Comparison of ENCODE assay signal across 14 mouse cellular contexts in genomic region chr2:83131285-83131852, GRCm38 (mm10).
A peak's percentile ranks its signal among the peaks of the same experiment; 100 is the strongest.
DNase-seq lines count a peak whose midpoint lies in the region; ATAC-seq lines count a peak whose summit lies in the region.
"Had no signal": no experiment of that assay in that cellular context is flagged by ENCODE, and none has a peak within 500 bp of the region (broad histone marks: within the 10 kb centered on the region; RNA-seq: fewer than 3 reads in every experiment).

No protein-coding gene starts in this region.

- H3K27ac ChIP-seq in kidney, embryonic 14.5 days (ENCODE audit: low read depth, low read length), result 0 out of 2 replicates have a peak overlapping the region, but pooled peaks have one; percentile 31
- H3K27ac ChIP-seq in forebrain, embryonic 14.5 days (ENCODE audit: low read depth, low read length), result 0 out of 2 replicates have a peak overlapping the region, but pooled peaks have one; percentile 6
- H3K27ac ChIP-seq in intestine, embryonic 16.5 days (ENCODE audit: low read length), result 0 out of 2 replicates have a peak overlapping the region, but pooled peaks have one; percentile 7
- H3K27ac ChIP-seq: liver, embryonic 15.5 days had no signal

- no peak for DNase-seq in kidney, postnatal 4 days
- DNase-seq in forebrain, embryonic 14.5 days (ENCODE audit: low spot score), result peak; percentile 21
- DNase-seq in retina, postnatal 1 day, result peak; percentile 16
- DNase-seq in cerebellum, adult 9-10 months, result no peak
- no peak for DNase-seq in heart, adult 8-10 months (ENCODE audit: low spot score)
- DNase-seq in kidney, adult 9 months, result no peak
- DNase-seq: adrenal gland, postnatal 10 days; cerebellum, adult 11-12 months; heart, postnatal 10 days; kidney, postnatal 25 days; thymus, postnatal 25 days had no signal

- no peak overlapping the region for H3K9ac ChIP-seq in kidney, embryonic 14.5 days (ENCODE audit: low read depth, low read length)
- H3K9ac ChIP-seq in forebrain, embryonic 14.5 days (ENCODE audit: low read length), result no peak overlapping the region
- H3K9ac ChIP-seq in intestine, embryonic 16.5 days (ENCODE audit: low read depth, low read length), result no peak overlapping the region
- H3K9ac ChIP-seq: liver, embryonic 15.5 days had no signal

- H3K4me2 ChIP-seq in kidney, embryonic 14.5 days (replicated peaks; ENCODE audit: low read depth, low read length), result no peak overlapping the region
- H3K4me2 ChIP-seq in forebrain, embryonic 14.5 days (ENCODE audit: low read length), result no peak overlapping the region
- no peak overlapping the region for H3K4me2 ChIP-seq in intestine, embryonic 16.5 days (ENCODE audit: low read depth, low read length)
- H3K4me2 ChIP-seq: liver, embryonic 15.5 days had no signal

- no peaks in the 10 kb centered on the region for H3K4me1 ChIP-seq in kidney, embryonic 14.5 days (ENCODE audit: control insufficient read depth, insufficient read depth, low read length)
- H3K4me1 ChIP-seq in forebrain, embryonic 14.5 days (ENCODE audit: control insufficient read depth, insufficient read depth, low read length), result no peaks in the 10 kb centered on the region
- H3K4me1 ChIP-seq in intestine, embryonic 16.5 days (ENCODE audit: control insufficient read depth, insufficient read depth, low read length), result no peaks in the 10 kb centered on the region
- H3K4me1 ChIP-seq: liver, embryonic 15.5 days had no signal

- no peaks in the 10 kb centered on the region for H3K36me3 ChIP-seq in kidney, embryonic 14.5 days (ENCODE audit: control insufficient read depth, insufficient read depth, low read length)
- H3K36me3 ChIP-seq in forebrain, embryonic 14.5 days (ENCODE audit: control insufficient read depth, insufficient read depth, low read length), result no peaks in the 10 kb centered on the region
- H3K36me3 ChIP-seq in intestine, embryonic 16.5 days (ENCODE audit: control insufficient read depth, insufficient read depth, low read length), result no peaks in the 10 kb centered on the region
- H3K36me3 ChIP-seq: liver, embryonic 15.5 days had no signal

- no peak; the same call in 1 of the 2 replicates for ATAC-seq in kidney, embryonic 14.5 days (ENCODE audit: low FRiP score, low TSS enrichment)
- ATAC-seq in forebrain, embryonic 14.5 days, result peak; percentile 48; the same call in 1 of the 2 replicates
- no peak for ATAC-seq in intestine, embryonic 16.5 days

- no peaks in the 10 kb centered on the region for H3K9me3 ChIP-seq in kidney, embryonic 14.5 days (ENCODE audit: control insufficient read depth, low read length)
- no peaks in the 10 kb centered on the region for H3K9me3 ChIP-seq in forebrain, embryonic 14.5 days (replicated peaks; ENCODE audit: control insufficient read depth, low read length)
- no peaks in the 10 kb centered on the region for H3K9me3 ChIP-seq in intestine, embryonic 16.5 days (ENCODE audit: control insufficient read depth, low read length)
- H3K9me3 ChIP-seq: liver, embryonic 15.5 days had no signal

- H3K4me3 ChIP-seq in kidney, embryonic 14.5 days (ENCODE audit: low read length), result no peak overlapping the region
- H3K4me3 ChIP-seq in forebrain, embryonic 14.5 days (ENCODE audit: low read depth, low read length), result no peak overlapping the region
- no peak overlapping the region for H3K4me3 ChIP-seq in intestine, embryonic 16.5 days (ENCODE audit: low read length)
- H3K4me3 ChIP-seq: liver, embryonic 15.5 days had no signal

- WGBS in kidney, embryonic 14.5 days, result 41% methylated on average over 4 of the region's 4 CpGs
- WGBS in forebrain, embryonic 14.5 days, result 33% methylated on average over 4 of the region's 4 CpGs
- WGBS in intestine, embryonic 16.5 days, result 37% methylated on average over 4 of the region's 4 CpGs

- no peaks in the 10 kb centered on the region for H3K27me3 ChIP-seq in kidney, embryonic 14.5 days (ENCODE audit: control insufficient read depth, insufficient read depth, low read length)
- no peaks in the 10 kb centered on the region for H3K27me3 ChIP-seq in forebrain, embryonic 14.5 days (replicated peaks; ENCODE audit: control insufficient read depth, insufficient read depth, low read length)
- no peaks in the 10 kb centered on the region for H3K27me3 ChIP-seq in intestine, embryonic 16.5 days (replicated peaks; ENCODE audit: control insufficient read depth, insufficient read depth, low read length)
- H3K27me3 ChIP-seq: liver, embryonic 15.5 days had no signal

Comparison
In these comparisons a context has a peak if more than half of its experiments do, and no peak if none do; other contexts are left out.
1. DNase-seq: peak in forebrain, embryonic 14.5 days (single experiment) and retina, postnatal 1 day (single experiment); none in kidney, postnatal 4 days (0 of 2), cerebellum, adult 9-10 months (single experiment), heart, adult 8-10 months (single experiment) and kidney, adult 9 months (single experiment).
2. Peak in every context shown above with its lines, with median percentiles within 50 percentile points of each other: H3K27ac ChIP-seq.